Mouse (Mus musculus): ENCODE measurements around the gene Hsph1. TPM values are rescaled to one million over a fixed set of nuclear protein-coding genes. Genes with fewer than 3 reads are reported as not detected.
A peak's percentile ranks its signal among the peaks of the same experiment; 100 is the strongest.

Gene Hsph1
- polyA plus RNA-seq, 1 experiment from 2014 or later: 116 TPM

- DNase-seq (ENCODE audit: low spot score): no peak
- no peak for ATAC-seq (replicated peaks; ENCODE audit: low FRiP score)
- Histone ChIP-seq H3K4me3 (ENCODE audit: low read depth, low read length) (no peak overlapping the region), H3K36me3 (ENCODE audit: control insufficient read depth, insufficient read depth, low read length) (no peaks in the 10 kb centered on the region), H3K27me3 (replicated peaks; ENCODE audit: control insufficient read depth, insufficient read depth, low read length) (no peaks in the 10 kb centered on the region), H3K9me3 (ENCODE audit: control insufficient read depth, low read length) (peaks cover 3% of the 10 kb centered on the region; the same call in 1 of the 2 replicates), H3K4me1 (replicated peaks; ENCODE audit: control insufficient read depth, insufficient read depth, low read length) (no peaks in the 10 kb centered on the region), H3K4me2 (no peak overlapping the region), H3K9ac (ENCODE audit: low read depth, low read length) (no peak overlapping the region), H3K27ac (ENCODE audit: low read depth, low read length) (no peak overlapping the region)
- WGBS: 83% methylated on average over 6 of the region's 6 CpGs
These were observed 26.8 kb upstream of the Hsph1 start for GRCm38 (mm10) chr5:149662980-149663379.

- no peaks in the 10 kb centered on the region for H3K27me3 ChIP-seq (replicated peaks; ENCODE audit: control insufficient read depth, insufficient read depth, low read length)
- no peak for ATAC-seq (replicated peaks; ENCODE audit: low FRiP score)
- no peak overlapping the region for H3K4me3 ChIP-seq (ENCODE audit: low read depth, low read length)
- H3K4me2 ChIP-seq: no peak overlapping the region
- DNase-seq (ENCODE audit: low spot score): no peak
- H3K27ac ChIP-seq (ENCODE audit: low read depth, low read length): no peak overlapping the region
- no peak overlapping the region for H3K9ac ChIP-seq (ENCODE audit: low read depth, low read length)
- no peaks in the 10 kb centered on the region for H3K4me1 ChIP-seq (replicated peaks; ENCODE audit: control insufficient read depth, insufficient read depth, low read length)
- H3K9me3 ChIP-seq (ENCODE audit: control insufficient read depth, low read length): peaks cover 3% of the 10 kb centered on the region; the same call in 1 of the 2 replicates
- H3K36me3 ChIP-seq (ENCODE audit: control insufficient read depth, insufficient read depth, low read length): no peaks in the 10 kb centered on the region
- 83% methylated on average over 6 of the region's 6 CpGs for WGBS
These were observed 25.3 kb upstream of the Hsph1 start for GRCm38 (mm10) chr5:149661428-149661827.

- H3K27me3 ChIP-seq (replicated peaks; ENCODE audit: control insufficient read depth, insufficient read depth, low read length): no peaks in the 10 kb centered on the region
- H3K9ac ChIP-seq (ENCODE audit: low read depth, low read length): no peak overlapping the region
- no peaks in the 10 kb centered on the region for H3K36me3 ChIP-seq (ENCODE audit: control insufficient read depth, insufficient read depth, low read length)
- DNase-seq (ENCODE audit: low spot score): no peak
- H3K9me3 ChIP-seq (ENCODE audit: control insufficient read depth, low read length): peaks cover 3% of the 10 kb centered on the region; the same call in 1 of the 2 replicates
- H3K4me2 ChIP-seq: no peak overlapping the region
- no peak overlapping the region for H3K4me3 ChIP-seq (ENCODE audit: low read depth, low read length)
- no peak for ATAC-seq (replicated peaks; ENCODE audit: low FRiP score)
- 48% methylated on average over 9 of the region's 9 CpGs for WGBS
- H3K4me1 ChIP-seq (replicated peaks; ENCODE audit: control insufficient read depth, insufficient read depth, low read length): no peaks in the 10 kb centered on the region
- H3K27ac ChIP-seq (ENCODE audit: low read depth, low read length): no peak overlapping the region
These were observed 23.2 kb upstream of the Hsph1 start for GRCm38 (mm10) chr5:149659414-149659780.

- ATAC-seq (replicated peaks; ENCODE audit: low FRiP score) (no peak), DNase-seq (ENCODE audit: low spot score) (no peak)
- Histone ChIP-seq H3K4me2 (no peak overlapping the region), H3K4me1 (replicated peaks; ENCODE audit: control insufficient read depth, insufficient read depth, low read length) (no peaks in the 10 kb centered on the region), H3K27ac (ENCODE audit: low read depth, low read length) (no peak overlapping the region), H3K36me3 (ENCODE audit: control insufficient read depth, insufficient read depth, low read length) (no peaks in the 10 kb centered on the region), H3K27me3 (replicated peaks; ENCODE audit: control insufficient read depth, insufficient read depth, low read length) (no peaks in the 10 kb centered on the region), H3K9ac (ENCODE audit: low read depth, low read length) (no peak overlapping the region), H3K9me3 (ENCODE audit: control insufficient read depth, low read length) (peaks cover 3% of the 10 kb centered on the region; the same call in 1 of the 2 replicates), H3K4me3 (ENCODE audit: low read depth, low read length) (no peak overlapping the region)
- WGBS: 59% methylated on average over 9 of the region's 9 CpGs
These were observed 22.7 kb upstream of the Hsph1 start for GRCm38 (mm10) chr5:149658741-149659413.

- no peaks in the 10 kb centered on the region for H3K36me3 ChIP-seq (ENCODE audit: control insufficient read depth, insufficient read depth, low read length)
- DNase-seq (ENCODE audit: low spot score): no peak
- 53% methylated on average over 3 of the region's 3 CpGs for WGBS
These were observed 21.8 kb upstream of the Hsph1 start for GRCm38 (mm10) chr5:149658022-149658421.

GRCm38 (mm10) chr5:149655636-149656035, 19.5 kb upstream of the Hsph1 start:
- no peaks in the 10 kb centered on the region for H3K36me3 ChIP-seq (ENCODE audit: control insufficient read depth, insufficient read depth, low read length)
- H3K4me1 ChIP-seq (replicated peaks; ENCODE audit: control insufficient read depth, insufficient read depth, low read length): no peaks in the 10 kb centered on the region
- H3K4me2 ChIP-seq: no peak overlapping the region
- H3K9ac ChIP-seq (ENCODE audit: low read depth, low read length): no peak overlapping the region
- no peak overlapping the region for H3K4me3 ChIP-seq (ENCODE audit: low read depth, low read length)
- no peaks in the 10 kb centered on the region for H3K27me3 ChIP-seq (replicated peaks; ENCODE audit: control insufficient read depth, insufficient read depth, low read length)
- ATAC-seq (replicated peaks; ENCODE audit: low FRiP score): no peak
- DNase-seq (ENCODE audit: low spot score): no peak
- 89% methylated on average over 9 of the region's 9 CpGs for WGBS
- H3K9me3 ChIP-seq (ENCODE audit: control insufficient read depth, low read length): no peaks in the 10 kb centered on the region
- no peak overlapping the region for H3K27ac ChIP-seq (ENCODE audit: low read depth, low read length)

More at GRCm38 (mm10) chr5:149658022-149658421, 21.8 kb upstream of the Hsph1 start:
- Histone ChIP-seq H3K4me3 (ENCODE audit: low read depth, low read length) (no peak overlapping the region), H3K4me2 (no peak overlapping the region), H3K27me3 (replicated peaks; ENCODE audit: control insufficient read depth, insufficient read depth, low read length) (no peaks in the 10 kb centered on the region), H3K9ac (ENCODE audit: low read depth, low read length) (no peak overlapping the region), H3K9me3 (ENCODE audit: control insufficient read depth, low read length) (peaks cover 3% of the 10 kb centered on the region; the same call in 1 of the 2 replicates), H3K4me1 (replicated peaks; ENCODE audit: control insufficient read depth, insufficient read depth, low read length) (no peaks in the 10 kb centered on the region), H3K27ac (ENCODE audit: low read depth, low read length) (no peak overlapping the region)
- no peak for ATAC-seq (replicated peaks; ENCODE audit: low FRiP score)

GRCm38 (mm10) chr5:149650179-149650553, 14.0 kb upstream of the Hsph1 start:
- Histone ChIP-seq H3K9me3 (ENCODE audit: control insufficient read depth, low read length) (no peaks in the 10 kb centered on the region), H3K4me1 (replicated peaks; ENCODE audit: control insufficient read depth, insufficient read depth, low read length) (peaks cover 17% of the 10 kb centered on the region), H3K4me3 (ENCODE audit: low read depth, low read length) (no peak overlapping the region), H3K27ac (ENCODE audit: low read depth, low read length) (peak overlapping the region; percentile 98), H3K9ac (ENCODE audit: low read depth, low read length) (peak overlapping the region; percentile 38), H3K27me3 (replicated peaks; ENCODE audit: control insufficient read depth, insufficient read depth, low read length) (no peaks in the 10 kb centered on the region), H3K4me2 (peak overlapping the region; percentile 54; the same call in 1 of the 2 replicates), H3K36me3 (ENCODE audit: control insufficient read depth, insufficient read depth, low read length) (no peaks in the 10 kb centered on the region)
- DNase-seq (ENCODE audit: low spot score): no peak
- ATAC-seq (replicated peaks; ENCODE audit: low FRiP score): no peak
- WGBS: 64% methylated on average over 4 of the region's 4 CpGs

GRCm38 (mm10) chr5:149649499-149650178, 13.5 kb upstream of the Hsph1 start:
- 70% methylated on average over 14 of the region's 14 CpGs for WGBS
- H3K4me3 ChIP-seq (ENCODE audit: low read depth, low read length): no peak overlapping the region
- H3K9ac ChIP-seq (ENCODE audit: low read depth, low read length): peak overlapping the region; percentile 38
- ATAC-seq (replicated peaks; ENCODE audit: low FRiP score): peak; percentile 33
- no peaks in the 10 kb centered on the region for H3K27me3 ChIP-seq (replicated peaks; ENCODE audit: control insufficient read depth, insufficient read depth, low read length)
- peak overlapping the region; percentile 98 for H3K27ac ChIP-seq (ENCODE audit: low read depth, low read length)
- DNase-seq (ENCODE audit: low spot score): no peak
- H3K4me2 ChIP-seq: peak overlapping the region; percentile 54
- H3K9me3 ChIP-seq (ENCODE audit: control insufficient read depth, low read length): no peaks in the 10 kb centered on the region
- no peaks in the 10 kb centered on the region for H3K36me3 ChIP-seq (ENCODE audit: control insufficient read depth, insufficient read depth, low read length)
- H3K4me1 ChIP-seq (replicated peaks; ENCODE audit: control insufficient read depth, insufficient read depth, low read length): peaks cover 17% of the 10 kb centered on the region
